Mouse (Mus musculus) heart, adult 18-20 months (tissue): ENCODE results near the gene Bola1. TPM values are rescaled to one million over a fixed set of nuclear protein-coding genes. Genes with fewer than 3 reads are reported as not detected.
A peak's percentile ranks its signal among the peaks of the same experiment; 100 is the strongest.
"Not testable (repeated sequence)": the region's sequence is repeated elsewhere in the genome, so short reads cannot be mapped to it uniquely, and the experiment has no call there.

ENCODE experiments used
- DNase-seq, 2 experiments: peaks; one replicate each; pipeline ENCODE4 v3.0.0; 2021 to 2022; ENCODE audit warnings: mixed read lengths in 1 of 2
- long read RNA-seq, 2 experiments: library from polyadenylated mRNA; stranded (forward); transcript quantifications; one replicate each; pipeline ENCODE4 v2.0.0; 2021
- total RNA-seq, 2 experiments: library from RNA; stranded (reverse); gene quantifications; 2 replicates each; pipeline ENCODE4 v1.2.3; 2021

The Bola1 gene
- 10 to 100 TPM; 28.1 to 34.4 TPM for total RNA-seq
- long read RNA-seq, experiment 1, transcript Bola1-201 (2 exons, 729 nt): major isoform, 47 of 49 reads
- long read RNA-seq, experiment 1, partial matches to known transcripts: 0 of 49 reads
- long read RNA-seq, experiment 1, other reads (novel, unspliced or antisense): 2 of 49 reads
- long read RNA-seq, experiment 2, transcript Bola1-201 (2 exons, 729 nt): major isoform, 32 of 35 reads
- long read RNA-seq, experiment 2, partial matches to known transcripts: 0 of 35 reads
- long read RNA-seq, experiment 2, other reads (novel, unspliced or antisense): 3 of 35 reads

- peak; percentile 88 to 89 for DNase-seq
Observed at GRCm38 (mm10) chr3:96219661-96220130, at the start of gene Bola1, which contains the start of gene Hist2h2ab. TSS of gene Bola1 (minus strand) at chr3:96219709. TSS of gene Hist2h2ab (plus strand) at chr3:96219865.

GRCm38 (mm10) chr3:96268776-96269378, 49.4 kb upstream of the Bola1 start:
- DNase-seq: not testable (repeated sequence)

GRCm38 (mm10) chr3:96268051-96268775, 48.7 kb upstream of the Bola1 start, which contains the start of gene Hist2h3b:
TSS of gene Hist2h3b (plus strand) at chr3:96268654.
- DNase-seq: peak; percentile 85 to 89

GRCm38 (mm10) chr3:96267541-96267940, 48.0 kb upstream of the Bola1 start:
- no peak for DNase-seq

- no peak for DNase-seq
Observed at GRCm38 (mm10) chr3:96266132-96266710, 46.7 kb upstream of the Bola1 start.

GRCm38 (mm10) chr3:96264404-96264949, 45.0 kb upstream of the Bola1 start:
- peak in 1 of 2 experiments; percentile 38 for DNase-seq

- peak in 1 of 2 experiments; percentile 82 for DNase-seq
Observed at GRCm38 (mm10) chr3:96263558-96264403, 44.3 kb upstream of the Bola1 start.

GRCm38 (mm10) chr3:96262979-96263550, 43.6 kb upstream of the Bola1 start, which contains the start of gene Hist2h4:
TSS of gene Hist2h4 (minus strand) at chr3:96263311.
- DNase-seq: peak; percentile 98 to 99

- peak; percentile 92 to 95 for DNase-seq
Observed at GRCm38 (mm10) chr3:96262216-96262875, 42.8 kb upstream of the Bola1 start.

- DNase-seq: no peak
Observed at GRCm38 (mm10) chr3:96261623-96262022, 42.1 kb upstream of the Bola1 start.

GRCm38 (mm10) chr3:96260220-96260619, 40.7 kb upstream of the Bola1 start:
- DNase-seq: no peak

GRCm38 (mm10) chr3:96257190-96257589, 37.7 kb upstream of the Bola1 start:
- no peak for DNase-seq

GRCm38 (mm10) chr3:96255926-96256593, 36.6 kb upstream of the Bola1 start:
- no peak for DNase-seq

- no peak for DNase-seq
Observed at GRCm38 (mm10) chr3:96254683-96255355, 35.3 kb upstream of the Bola1 start.

- no peak for DNase-seq
Observed at GRCm38 (mm10) chr3:96251787-96252186, 32.3 kb upstream of the Bola1 start.

- no peak for DNase-seq
Observed at GRCm38 (mm10) chr3:96250890-96251289, 31.4 kb upstream of the Bola1 start.

GRCm38 (mm10) chr3:96249034-96249345, 29.5 kb upstream of the Bola1 start:
- no peak for DNase-seq

- no peak for DNase-seq
Observed at GRCm38 (mm10) chr3:96248141-96249033, 28.9 kb upstream of the Bola1 start.
